Mouse (Mus musculus) erythroblast, adult 5-6 weeks (primary cell): ENCODE measurements around the gene Ptprr. TPM values are rescaled to one million over a fixed set of nuclear protein-coding genes. Genes with fewer than 3 reads are reported as not detected.

Experiments
- ATAC-seq: replicated peaks from 2 replicates; pipeline ENCODE4 v1.8.0; 2016; ENCODE audit warnings: moderate number of reproducible peaks, mild to moderate bottlenecking, moderate TSS enrichment, inconsistent platforms; ENCODE audit not compliant: poor library complexity, low FRiP score, severe bottlenecking
- total RNA-seq, 2 experiments: library from RNA; stranded (forward) in 1 of 2; stranded (reverse) in 1 of 2; fragments of 150-400 nt in 1 of 2; fragments of 200-764, 138-1000 nt in 1 of 2; gene quantifications; 2 replicates each; pipeline versions ENCODE4 v1.2.3 to v1.2.4; 2015 to 2017; ENCODE audit warnings: low replicate concordance in 2 of 2

Gene Ptprr
- total RNA-seq, 2 experiments from 2014 or later = 0.85 to 1.2 TPM

DNA sequence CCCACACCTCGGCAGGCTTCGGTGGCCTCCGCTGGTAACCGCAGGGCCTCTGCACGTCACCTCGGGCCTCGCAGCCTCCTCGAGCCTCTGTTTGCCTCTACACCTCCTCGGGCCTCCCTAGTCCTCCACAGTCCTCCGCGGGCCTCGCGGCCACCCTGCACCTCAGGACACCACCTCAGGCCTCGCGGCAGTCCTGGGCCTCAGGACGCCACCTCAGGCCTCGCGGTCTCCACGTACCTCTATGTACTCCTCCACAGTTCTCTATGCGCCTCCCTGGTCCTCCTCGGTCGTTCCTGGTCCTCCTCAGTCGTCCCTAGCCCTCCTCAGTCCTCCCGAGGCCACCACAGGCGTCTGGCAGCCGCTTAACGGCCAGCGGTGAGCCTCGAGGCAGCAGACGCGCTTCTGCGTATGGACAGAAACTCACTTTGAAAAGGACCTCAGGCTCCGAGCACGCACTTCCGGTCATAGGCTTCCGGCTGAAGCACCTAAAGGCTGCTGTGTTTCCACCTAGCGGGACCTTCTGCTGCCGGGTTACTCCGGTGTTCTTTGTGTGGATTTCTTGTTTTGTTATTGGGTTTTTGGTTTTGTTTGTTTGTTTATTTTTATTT, 96.0 kb downstream of the Ptprr start, which contains the start of gene 4933416C03Rik:
TSS of gene 4933416C03Rik (minus strand) at position 51 of the 608 bp plus-strand sequence.
- no peak for ATAC-seq

DNA sequence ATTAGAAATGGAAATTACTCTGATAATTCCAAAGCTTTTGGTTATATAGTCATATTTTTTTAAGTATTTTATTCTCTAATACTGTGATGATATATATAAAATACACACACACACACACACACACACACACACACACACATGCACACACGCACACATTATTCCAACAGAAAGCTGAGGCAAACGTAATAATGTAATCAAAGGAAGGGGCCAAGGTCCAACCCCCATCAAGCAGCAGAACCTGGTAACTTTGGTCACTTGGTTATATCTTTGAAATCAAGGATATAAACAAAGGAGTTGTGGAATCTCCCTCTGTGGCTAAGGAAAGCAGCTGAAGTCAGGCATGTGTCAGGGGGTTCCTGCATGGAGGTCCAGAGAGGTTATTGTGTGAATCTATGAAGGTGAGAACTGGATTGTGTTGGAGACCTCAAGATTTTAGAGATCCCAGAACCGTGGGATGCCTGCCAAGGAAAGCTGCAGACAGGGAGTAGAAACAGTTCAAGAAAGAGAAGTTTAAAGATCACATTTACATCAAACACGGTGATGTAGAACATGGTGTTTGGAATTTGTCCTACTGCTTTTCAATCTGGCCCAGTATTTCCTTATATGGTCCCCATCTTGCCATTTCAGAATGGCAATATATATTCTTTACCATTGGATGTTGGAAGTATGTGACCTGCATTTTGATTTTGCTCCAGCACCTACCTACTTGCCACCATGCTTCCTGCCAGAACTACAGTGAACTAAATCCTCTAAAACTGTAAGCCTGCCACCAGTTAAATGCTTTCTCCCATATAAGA, 98.1 kb downstream of the Ptprr start:
- no peak for ATAC-seq

DNA sequence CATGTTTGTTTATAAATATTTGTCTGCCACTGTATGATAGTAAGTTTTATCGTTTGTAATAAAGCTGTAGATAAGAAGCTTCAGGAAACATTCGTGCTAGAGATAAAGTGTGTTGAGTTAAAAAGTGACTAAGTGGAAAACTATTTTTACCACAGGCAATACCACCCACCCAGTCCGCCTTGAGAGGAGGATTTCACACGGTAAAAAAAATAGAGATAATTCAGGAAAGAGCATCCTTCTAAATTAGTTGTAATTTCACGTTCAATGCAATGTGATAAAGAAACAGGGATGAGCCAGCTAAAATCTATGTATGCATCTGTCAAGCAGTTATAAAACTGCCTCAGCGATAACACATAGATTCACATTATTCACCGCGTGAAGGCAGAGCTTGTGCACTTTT, 99.0 kb downstream of the Ptprr start:
- ATAC-seq = no peak

DNA sequence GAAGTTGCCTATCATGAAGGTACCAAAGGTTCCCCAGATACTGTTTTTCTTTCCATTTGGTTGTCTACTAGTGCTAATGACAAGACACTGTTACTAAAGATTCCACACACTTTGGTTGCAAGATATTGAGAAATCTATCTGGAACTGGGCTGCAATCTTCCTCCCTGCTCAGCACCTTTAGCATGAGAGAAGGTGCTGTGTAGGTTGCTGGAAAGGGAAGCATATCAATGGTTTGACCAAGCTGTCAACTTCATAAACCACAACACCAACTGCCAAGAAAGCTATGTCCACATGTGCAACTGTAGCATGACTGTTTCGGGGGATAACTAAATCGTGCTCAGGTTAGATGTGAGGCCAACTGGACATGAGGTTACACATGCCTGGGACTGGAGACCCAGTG, 103.5 kb downstream of the Ptprr start:
- ATAC-seq = no peak

DNA sequence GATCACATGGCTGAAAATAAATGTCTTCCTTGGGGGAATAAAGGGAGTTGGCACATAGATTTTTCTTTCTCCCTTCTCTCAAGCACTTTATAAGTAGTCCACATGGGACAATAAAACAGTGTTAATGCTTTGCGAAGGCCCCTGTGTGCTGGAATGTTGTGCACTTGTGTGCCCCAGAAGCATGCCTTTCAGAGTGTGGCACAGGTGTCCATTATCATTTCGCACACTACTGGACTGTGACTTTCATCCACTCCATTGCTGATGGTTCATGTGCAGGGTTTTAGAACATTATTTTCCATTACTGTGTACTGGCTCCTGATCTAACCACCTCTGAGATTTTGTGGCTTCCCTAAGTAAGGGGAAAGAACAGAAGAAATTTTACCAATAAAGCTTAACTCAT, 105.8 kb downstream of the Ptprr start:
- ATAC-seq = no peak

DNA sequence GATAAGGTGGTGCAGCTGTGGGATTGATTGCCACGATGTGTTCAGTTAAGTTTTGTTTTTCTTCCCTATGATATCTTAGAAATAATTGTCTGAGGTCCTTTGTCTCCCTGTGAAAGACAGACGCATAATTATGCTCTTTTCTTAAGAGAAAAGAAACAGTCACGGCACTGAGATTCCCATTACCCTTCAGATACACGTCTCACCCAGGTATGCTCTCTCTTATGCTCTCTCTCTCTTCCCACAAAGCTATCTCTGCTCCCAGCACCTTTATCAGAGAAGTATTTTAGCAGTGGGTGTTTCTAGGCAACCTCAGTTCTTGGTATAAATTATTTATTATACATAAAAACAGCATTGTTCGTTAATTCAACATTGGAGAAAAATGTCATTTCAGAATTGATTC, 107.4 kb downstream of the Ptprr start:
- ATAC-seq = no peak

DNA sequence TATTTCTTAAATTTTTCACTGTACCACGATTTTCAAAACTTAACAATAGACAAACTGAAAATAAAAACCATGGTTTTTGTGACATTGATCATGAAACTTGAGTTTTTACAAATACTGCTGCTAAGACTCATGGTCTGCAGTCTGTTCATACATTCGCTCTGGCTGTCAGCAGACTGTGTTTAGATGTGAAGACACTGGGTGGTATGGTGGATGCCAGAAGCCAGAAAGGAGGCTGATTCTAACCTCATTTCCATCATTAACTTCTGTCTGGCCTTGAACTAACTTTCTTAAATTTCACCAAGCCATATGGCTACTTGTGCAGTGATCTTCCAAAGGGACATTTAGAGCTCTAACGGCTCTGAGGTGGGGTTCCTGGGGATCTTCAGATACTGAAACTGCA, 112.4 kb downstream of the Ptprr start:
- ATAC-seq = no peak

DNA sequence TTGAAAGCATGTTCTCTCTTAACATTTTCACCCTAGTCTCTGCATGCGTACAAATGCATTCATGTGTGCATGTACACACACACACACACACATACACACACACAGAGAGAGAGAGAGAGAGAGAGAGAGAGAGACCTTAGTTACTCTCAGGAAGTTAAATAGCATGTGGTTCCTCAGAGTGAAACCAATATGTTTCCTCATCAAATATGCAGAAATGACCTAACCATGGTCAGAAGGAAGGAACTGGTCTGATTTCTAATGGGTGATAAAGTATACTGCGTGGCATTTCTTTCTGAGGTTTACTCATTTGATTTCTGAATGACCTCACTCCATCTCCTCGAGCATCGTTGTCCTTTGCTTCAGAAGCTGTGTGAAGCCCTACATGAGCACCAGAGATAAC, 113.2 kb downstream of the Ptprr start:
- ATAC-seq = no peak

DNA sequence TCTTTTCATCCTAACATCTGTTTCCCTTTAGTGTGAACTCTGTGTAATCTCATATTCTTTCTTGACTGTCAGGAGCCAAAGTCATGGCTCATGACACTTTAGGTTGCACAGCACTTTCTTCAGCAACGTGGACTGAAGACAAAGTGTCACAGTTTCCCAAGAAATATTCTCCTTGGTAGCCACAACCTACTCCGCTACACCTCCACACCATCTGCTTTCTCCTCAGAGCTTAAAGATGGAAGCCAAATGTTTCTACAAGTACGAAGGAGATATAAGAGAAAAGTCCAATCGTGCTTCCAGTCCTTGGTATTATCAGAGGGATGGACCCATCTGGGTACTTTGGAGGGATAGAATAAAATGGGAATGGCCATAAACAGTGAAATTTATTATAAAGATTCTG, 114.2 kb downstream of the Ptprr start:
- no peak for ATAC-seq

DNA sequence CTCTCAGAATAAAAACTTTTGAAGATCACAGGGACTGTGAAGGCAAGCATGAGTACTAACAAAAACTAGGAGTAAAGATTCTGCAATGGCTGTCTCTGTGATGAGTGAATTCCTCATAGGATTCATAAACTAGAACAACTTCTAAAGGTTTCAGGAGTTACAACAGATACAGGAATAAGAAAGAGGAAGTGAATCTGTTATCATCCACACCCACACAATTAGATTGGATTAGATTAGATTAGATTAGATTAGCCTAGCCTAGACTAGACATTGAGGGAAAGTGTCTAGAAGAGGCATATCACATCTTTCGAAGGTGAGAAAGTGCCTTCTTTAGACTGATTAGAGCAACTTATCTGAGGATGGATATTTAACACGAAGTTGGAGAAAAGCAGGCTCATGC, 117.2 kb downstream of the Ptprr start:
- ATAC-seq = no peak

DNA sequence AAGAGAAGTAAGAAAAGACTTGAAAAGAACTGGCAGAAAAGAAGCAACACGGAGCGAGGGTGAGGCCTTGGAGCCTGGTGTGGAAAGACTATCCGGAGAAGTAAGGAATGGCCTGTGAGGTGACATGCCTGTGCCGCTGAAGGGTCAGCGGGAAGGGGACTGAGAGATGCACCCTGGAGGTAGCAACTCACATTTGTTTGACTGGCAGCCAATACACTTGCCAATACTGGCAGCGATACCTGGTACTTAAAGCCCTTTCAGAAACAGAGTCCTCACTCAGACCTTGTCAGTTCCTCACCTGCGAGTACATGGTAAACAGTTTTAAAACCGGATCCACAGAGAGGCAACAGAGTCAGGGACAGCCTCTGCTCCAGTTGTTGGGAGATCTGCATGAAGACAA, 122.2 kb downstream of the Ptprr start:
- no peak for ATAC-seq

DNA sequence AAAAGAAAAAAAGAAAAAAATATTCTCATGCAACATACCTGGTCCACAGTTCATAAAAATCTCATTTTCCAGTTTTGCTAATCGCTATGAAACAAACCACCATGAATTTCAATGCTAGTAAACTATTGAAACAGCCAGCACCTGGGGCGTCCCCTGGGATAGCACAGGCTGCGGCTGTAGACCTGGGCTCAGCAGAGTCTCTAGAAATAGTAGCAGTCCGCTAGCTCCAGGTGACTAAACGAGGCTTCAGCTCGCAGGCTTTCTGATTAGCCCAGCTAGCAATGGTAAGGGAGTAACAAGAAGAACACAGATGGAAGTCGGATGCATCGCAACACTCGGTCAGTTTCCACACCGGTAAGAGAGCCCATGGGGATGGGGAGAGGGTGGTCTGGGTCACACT, 125.7 kb downstream of the Ptprr start:
- no peak for ATAC-seq

DNA sequence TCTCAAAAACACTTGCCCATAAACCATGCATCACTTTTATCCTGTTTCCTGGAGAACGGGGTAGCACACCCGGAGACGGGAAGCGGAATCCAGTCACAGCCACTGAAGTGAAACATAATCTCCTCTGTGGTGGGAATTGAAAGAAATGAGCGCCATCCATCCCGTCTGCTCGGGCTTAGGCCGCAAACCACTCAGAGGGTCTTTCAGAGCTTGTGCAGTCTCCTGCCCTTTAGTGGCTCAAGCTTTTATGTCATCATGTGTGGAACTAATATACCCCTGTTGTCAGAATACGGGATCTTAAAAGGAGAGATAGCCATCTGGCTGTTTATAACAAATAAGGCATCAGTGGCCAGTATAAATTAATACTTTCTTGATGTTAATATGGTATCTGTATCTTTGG, 128.1 kb downstream of the Ptprr start:
- ATAC-seq = no peak

DNA sequence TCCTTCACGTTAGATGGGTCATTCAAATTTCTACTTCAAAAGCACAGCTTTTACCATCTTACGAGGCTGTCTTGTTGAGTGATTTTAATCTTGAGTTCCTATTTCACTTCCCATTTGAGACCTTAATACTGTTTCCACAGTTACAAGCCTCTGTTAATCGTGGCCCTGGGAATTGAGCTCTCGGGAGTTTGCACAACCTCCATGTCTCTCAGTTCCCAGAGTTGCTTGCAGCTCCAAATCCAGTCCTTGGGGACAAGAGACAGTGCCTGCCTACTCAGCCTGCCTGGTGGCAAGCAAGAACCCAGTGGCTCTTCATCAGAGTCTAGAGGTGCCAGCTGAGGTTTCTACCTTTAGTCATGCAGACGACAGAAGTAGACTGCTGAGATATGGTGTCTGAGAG, 136.7 kb downstream of the Ptprr start:
- ATAC-seq = no peak

DNA sequence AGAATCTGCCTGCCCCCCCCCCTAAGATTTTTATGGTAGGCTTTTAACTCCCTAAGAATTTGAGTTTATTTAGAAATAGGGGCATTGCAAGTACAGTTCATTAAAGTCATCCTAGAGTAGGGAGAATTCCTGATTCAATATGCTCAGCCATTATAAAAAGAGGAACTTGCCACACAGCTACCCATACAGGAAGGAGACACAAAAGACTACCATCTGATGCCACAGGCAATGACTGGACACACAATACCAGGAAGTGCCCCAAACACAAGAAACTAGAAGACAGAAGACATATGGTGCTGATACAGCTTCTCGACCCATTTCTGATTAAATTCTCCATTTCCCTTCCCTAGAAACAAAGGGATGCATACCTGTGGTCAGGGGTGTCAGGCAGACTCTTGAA, 138.7 kb downstream of the Ptprr start:
- no peak for ATAC-seq

DNA sequence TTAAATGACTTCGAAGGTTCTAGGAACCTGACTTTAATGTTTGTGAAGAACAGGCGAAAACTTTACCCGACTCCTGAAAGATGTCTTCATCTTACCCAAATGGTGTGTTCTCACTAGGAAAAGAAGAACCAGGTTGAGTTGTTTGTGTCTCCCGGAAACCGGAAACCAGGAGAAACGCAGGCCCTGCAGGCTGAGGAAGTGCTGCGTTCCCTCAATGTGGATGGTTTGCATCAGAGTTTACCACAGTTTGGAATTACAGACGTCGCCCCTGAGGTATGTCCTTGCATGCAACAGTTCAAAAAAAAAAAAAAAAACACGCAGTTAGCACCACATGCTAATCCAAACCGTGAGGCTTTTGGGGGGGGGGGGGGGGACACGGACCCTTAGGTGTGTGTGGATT, 144.3 kb downstream of the Ptprr start:
- no peak for ATAC-seq

DNA sequence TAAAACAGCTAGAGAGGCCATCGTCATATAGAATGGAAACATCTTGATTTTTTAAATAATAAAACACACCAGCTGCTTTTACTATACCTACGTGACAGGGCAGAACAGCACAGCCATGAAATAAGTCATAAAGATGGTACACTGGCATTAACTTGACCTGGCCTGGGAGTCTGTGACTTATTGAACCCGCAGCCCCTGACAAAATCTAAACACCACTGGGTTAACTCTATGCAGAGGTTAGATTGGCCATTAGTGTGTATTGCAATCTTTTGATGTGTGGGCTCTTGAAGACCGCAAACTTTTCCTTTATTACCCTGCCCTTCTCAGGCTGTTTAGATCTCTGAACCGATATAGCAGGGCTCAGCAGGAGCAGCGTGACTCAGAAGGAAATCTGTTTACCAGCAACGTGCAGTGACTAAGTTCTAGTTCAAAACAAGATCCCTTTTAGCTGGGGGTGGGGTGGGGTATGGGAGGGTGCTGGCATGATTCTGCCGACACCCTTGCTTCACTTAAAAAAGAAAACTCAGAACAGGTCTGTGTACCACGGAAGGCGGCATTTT, 157.4 kb downstream of the Ptprr start:
- no peak for ATAC-seq

DNA sequence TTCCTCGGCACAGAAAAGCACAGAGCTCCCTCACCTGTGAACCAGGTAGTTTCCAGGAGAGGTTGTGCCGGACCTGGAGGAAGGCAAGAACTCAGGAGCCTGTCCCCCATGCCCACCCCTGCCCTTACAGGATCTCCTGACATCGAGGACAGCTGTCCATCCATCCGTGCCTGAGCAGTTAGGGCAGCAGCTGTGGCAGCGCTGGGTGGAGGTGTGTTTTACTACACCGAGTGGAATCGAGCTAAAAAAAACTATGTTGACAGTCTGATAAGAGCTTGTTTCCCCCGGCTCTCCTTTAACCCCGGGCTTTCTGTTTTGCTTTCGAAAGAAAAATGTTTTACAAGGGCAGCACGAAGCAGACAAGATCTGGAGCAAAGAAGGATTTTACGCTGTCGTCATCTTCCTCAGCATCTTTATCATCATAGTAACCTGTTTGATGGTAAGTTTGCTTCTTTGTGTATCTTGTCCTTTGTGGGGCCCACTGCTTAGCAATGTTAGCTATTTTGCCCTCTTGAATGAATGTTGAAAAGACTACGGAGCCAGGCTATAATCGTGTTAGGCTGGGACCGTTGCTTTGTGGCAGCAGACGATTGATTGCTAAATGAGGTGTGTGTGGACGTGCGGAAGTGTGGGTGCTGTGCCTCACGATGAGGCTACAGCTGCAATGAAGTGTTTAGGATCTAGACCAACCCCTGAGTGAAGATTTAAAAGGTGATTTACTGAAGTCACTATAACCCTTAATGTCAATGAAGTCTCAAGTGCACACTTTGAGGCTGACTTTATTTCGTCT, 159.6 kb downstream of the Ptprr start:
- no peak for ATAC-seq

DNA sequence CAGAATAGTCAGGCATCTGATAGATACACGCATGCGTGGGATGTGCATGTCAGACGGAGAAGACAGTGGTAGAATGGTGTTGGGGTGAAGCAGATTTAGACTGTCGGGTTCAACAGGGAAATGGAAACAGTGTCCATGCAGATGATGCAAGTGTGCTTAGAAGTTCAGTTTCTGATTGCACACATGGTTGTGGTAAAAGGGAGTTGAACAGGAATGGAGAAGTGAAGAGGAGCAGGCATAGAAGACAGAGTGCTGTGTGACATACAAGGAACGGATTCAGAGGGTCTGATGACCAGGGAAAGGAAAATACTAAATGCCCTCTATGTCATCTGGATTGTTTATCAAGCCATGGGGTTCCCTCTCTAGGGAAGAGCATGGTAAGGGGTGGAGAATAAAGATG, 163.2 kb downstream of the Ptprr start:
- no peak for ATAC-seq

DNA sequence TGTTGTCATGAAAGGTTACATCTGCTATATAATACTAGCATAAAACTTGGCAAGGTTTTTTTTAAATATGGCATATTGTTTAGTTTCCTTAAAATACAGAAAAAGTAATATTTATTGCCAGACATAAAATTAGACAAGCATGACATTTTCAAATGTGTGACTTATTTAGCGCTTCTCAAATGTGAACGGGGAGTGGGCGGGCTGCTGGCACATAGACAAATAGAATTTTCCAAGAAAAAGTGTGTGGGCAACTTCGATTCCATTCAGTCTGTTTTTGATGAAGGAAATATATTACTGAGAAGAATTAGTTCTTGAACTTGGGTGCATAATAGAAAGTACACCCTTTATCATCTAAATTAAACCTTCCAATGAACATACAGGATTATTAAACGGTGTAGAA, 164.2 kb downstream of the Ptprr start:
- ATAC-seq = no peak

DNA sequence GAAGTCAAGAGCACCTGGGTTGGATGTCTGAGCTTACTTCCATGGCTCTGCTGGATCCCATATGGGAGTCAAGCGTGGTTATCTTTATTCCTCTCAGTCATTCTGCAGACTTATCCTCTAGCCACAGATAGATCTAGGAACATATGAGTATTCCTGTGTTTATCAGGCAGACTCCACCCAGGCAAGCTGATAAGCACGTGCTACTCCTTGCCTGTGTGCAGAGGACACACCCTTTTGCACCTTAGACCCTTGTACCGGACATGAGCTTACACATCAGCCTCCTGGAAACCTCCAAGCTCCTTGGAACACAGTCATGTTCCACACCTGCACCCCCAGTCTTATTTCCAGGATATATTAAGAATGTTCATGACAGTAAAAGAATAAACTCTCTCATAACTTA, 165.2 kb downstream of the Ptprr start:
- ATAC-seq = no peak
